Mouse (Mus musculus) brain, adult 2 months (tissue): ENCODE results near the gene Casp3.
"Not testable (repeated sequence)": the region's sequence is repeated elsewhere in the genome, so short reads cannot be mapped to it uniquely, and the experiment has no call there.

Source experiments
- DNase-seq: peaks from one replicate; pipeline ENCODE4 v3.0.0; 2011; ENCODE audit warnings: low read depth, low spot score

Casp3 gene

GRCm38 (mm10) chr8:46616879-46617689, at the start of gene Casp3, which contains the start of gene Primpol:
Gene Casp3 (plus strand): TSS chr8:46617291.
Gene Primpol (minus strand): TSS chr8:46617212.
- peak; percentile 97 for DNase-seq

GRCm38 (mm10) chr8:46567946-46568345, 49.1 kb upstream of the Casp3 start:
- DNase-seq = peak; percentile 58

- DNase-seq = no peak
These were observed 48.1 kb upstream of the Casp3 start for GRCm38 (mm10) chr8:46568942-46569341.

- DNase-seq = no peak
These were observed 47.2 kb upstream of the Casp3 start for GRCm38 (mm10) chr8:46569659-46570441.

- no peak for DNase-seq
These were observed 46.4 kb upstream of the Casp3 start for GRCm38 (mm10) chr8:46570673-46571072.

GRCm38 (mm10) chr8:46573446-46573845, 43.6 kb upstream of the Casp3 start:
- DNase-seq = no peak

- no peak for DNase-seq
These were observed 43.1 kb upstream of the Casp3 start for GRCm38 (mm10) chr8:46573964-46574363.

- no peak for DNase-seq
These were observed 38.3 kb upstream of the Casp3 start for GRCm38 (mm10) chr8:46578794-46579193.

- not testable (repeated sequence) for DNase-seq
These were observed 32.8 kb upstream of the Casp3 start for GRCm38 (mm10) chr8:46584328-46584727.

- DNase-seq = no peak
These were observed 31.5 kb upstream of the Casp3 start for GRCm38 (mm10) chr8:46585576-46585975.

- DNase-seq = no peak
These were observed 29.2 kb upstream of the Casp3 start for GRCm38 (mm10) chr8:46587911-46588310.

- no peak for DNase-seq
These were observed 28.4 kb upstream of the Casp3 start for GRCm38 (mm10) chr8:46588663-46589062.

- peak; percentile 55 for DNase-seq
These were observed 24.0 kb upstream of the Casp3 start for GRCm38 (mm10) chr8:46593067-46593466.

GRCm38 (mm10) chr8:46593772-46594171, 23.3 kb upstream of the Casp3 start:
- DNase-seq = peak; percentile 74

GRCm38 (mm10) chr8:46595593-46595992, 21.5 kb upstream of the Casp3 start:
- peak; percentile 38 for DNase-seq

GRCm38 (mm10) chr8:46596530-46596929, 20.6 kb upstream of the Casp3 start:
- no peak for DNase-seq

GRCm38 (mm10) chr8:46597411-46597810, 19.7 kb upstream of the Casp3 start:
- DNase-seq = no peak

- DNase-seq = no peak
These were observed 19.0 kb upstream of the Casp3 start for GRCm38 (mm10) chr8:46598114-46598513.

GRCm38 (mm10) chr8:46598753-46599152, 18.3 kb upstream of the Casp3 start:
- DNase-seq = no peak

- no peak for DNase-seq
These were observed 17.7 kb upstream of the Casp3 start for GRCm38 (mm10) chr8:46599314-46599904.

- no peak for DNase-seq
These were observed 16.0 kb upstream of the Casp3 start for GRCm38 (mm10) chr8:46600959-46601707.

- DNase-seq = no peak
These were observed 13.5 kb upstream of the Casp3 start for GRCm38 (mm10) chr8:46603587-46603986.
